Mouse (Mus musculus) hindlimb bud, embryonic 11.5 days (tissue): ENCODE measurements around the gene Hrh3.

Experiments
- DNase-seq: peaks from one replicate; pipeline ENCODE4 v3.0.0-alpha.2; 2012; ENCODE audit warnings: low read depth, low spot score; ENCODE audit errors: extremely low spot score

Gene Hrh3

DNA sequence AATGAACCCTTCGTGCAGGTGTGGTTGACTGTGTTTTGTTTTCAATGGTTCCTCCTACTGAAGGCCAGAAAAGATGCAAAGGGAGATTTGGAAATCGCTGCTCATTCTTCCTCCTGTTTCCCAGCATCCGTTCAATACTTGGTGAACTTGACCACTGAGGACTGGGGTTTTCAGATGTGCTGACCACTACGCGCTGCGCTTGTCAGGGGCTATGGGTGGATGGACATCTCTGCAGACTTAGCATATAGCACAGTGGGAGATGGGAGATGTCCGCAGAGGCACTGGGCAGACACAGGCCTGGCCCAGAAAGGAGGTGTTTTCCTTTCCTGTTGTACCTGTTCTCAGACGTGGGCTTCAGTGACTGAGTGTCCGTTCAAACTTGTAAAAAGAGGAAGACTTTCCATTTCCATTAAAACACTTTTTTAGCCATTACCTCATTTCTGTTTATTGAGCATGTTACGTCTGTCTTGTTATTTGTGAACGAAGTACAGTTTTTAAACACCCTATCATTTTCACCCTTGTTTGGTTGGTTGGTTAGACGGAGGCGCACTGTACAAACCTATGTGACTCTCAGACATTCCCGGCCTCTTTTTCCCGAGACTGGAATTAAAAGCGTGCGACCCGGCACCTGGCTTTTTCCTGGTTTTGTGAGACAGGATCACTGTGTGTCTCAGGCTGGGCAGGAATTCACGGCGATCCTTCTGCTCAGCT is 34.4 kb downstream of the Hrh3 start:
- DNase-seq = no peak

DNA sequence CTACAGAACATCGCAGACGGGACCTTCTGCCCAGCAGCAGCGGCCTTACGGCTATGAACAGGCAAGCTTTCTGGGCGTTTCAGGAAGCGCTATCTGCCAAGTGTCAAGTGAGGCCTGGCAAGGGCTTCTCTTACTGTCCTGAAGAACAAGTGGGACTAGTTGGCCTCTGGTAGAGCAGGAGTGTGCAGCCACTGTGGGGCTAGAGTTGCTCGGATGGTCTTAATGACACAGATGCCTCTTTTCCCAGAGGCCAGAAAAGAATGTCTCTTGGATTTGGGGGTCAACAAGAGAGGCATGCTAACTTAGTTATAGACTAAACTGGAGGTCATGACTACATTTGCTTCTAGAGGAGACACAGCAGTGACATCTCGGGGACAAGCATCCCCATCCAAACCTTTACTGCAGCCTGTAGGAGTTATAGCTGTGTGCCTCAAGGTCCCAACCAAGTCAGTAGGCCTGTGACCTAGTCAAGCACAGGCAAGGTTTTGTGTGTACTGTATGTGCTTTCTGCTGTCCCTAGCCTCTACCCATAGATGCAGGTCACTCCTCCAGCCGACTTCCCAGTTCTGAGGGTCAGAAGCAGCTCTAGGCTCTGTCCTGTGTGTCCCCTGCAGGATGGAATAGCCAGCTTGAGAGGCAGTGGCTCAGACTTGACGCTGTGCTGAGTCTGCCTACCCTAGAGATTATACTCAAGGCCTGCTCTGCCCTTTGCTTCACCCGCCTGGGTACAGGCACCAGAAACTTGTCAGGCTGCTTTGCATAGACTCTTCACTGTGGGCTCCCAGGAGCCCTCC is 40.8 kb downstream of the Hrh3 start:
- no peak for DNase-seq

DNA sequence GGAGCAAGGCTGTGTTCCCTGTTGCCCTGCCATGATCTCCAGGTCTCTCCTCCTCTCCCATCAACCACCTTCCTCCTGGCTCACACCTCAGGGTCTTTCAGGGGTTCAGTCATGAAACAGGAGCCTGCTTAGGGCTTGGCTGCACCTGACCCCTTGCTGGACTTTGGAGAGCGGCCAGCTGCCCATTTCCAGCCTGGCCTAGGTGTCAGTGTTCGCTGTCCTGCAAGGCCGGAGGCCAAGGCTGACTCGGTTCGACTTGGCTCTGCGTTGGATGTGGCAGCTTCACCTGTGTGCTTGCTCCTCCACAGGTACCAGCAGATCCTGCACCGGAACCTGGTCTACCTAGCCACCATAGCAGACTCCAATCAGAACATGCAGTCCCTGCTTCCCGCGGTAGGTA is 51.3 kb downstream of the Hrh3 start:
- no peak for DNase-seq

DNA sequence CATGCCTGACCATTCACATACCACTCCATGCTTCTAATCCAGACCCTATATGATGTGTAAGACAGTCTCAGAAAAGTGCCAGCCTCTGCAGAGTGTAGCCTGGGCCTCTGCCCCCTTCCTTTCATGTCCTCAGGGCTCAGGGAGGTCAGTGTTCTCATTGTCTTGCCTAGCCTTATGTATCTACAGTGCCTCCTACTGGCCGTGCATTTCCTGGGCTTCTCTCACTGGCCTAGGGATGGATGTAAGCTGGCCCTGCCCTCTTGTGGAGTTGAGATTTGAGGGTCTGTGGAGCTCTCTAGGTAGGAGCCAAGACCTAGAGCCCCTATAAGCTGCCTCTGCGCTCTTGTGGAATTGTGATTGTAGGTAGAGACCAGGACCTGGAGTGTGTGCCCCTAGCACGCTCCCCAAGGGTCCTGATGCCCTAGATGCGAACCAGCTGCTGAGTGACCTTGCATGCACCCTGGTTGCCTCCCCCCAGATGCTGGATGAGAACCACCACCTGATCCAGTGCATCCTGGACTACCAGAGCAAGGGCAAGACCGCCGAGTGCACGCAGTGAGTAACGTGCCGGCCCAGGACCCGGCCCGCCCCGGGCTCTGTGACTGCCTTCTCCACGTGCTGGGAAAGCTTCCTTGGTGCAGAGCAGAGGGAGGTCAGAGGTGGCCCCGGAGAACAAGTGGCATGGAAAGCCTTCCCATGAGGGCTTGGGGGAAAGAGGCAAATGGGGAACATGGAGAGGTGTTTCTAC is 52.1 kb downstream of the Hrh3 start:
- no peak for DNase-seq

DNA sequence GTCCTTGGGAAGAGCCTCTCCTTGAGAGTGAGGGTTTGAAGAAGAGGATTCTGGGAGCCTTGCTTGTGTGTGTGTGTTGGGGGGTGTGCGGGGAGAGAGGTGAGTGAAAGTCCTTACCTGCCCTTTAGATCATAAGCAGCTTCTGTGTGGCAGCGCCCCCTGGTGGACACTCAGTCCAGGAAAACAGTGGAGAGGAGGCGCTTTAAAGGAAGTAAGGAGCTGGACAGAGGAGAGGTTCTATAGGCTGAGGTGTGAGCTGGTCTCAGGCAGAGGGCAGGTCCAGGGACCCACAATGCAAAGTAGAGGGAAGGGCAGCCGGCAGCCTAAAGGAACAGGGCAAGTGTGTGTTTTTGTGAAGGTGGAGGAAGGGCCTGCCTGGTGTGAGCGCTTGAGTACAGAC is 53.3 kb downstream of the Hrh3 start:
- no peak for DNase-seq
